Mouse (Mus musculus): ENCODE data around the gene Hist1h3h. TPM values are rescaled to one million over a fixed set of nuclear protein-coding genes. Genes with fewer than 3 reads are reported as not detected.
A peak's percentile ranks its signal among the peaks of the same experiment; 100 is the strongest.
"Not testable (repeated sequence)": the region's sequence is repeated elsewhere in the genome, so short reads cannot be mapped to it uniquely, and the experiment has no call there.

The Hist1h3h gene
- polyA plus RNA-seq, 1 experiment from 2014 or later, result 4.4 TPM

DNA sequence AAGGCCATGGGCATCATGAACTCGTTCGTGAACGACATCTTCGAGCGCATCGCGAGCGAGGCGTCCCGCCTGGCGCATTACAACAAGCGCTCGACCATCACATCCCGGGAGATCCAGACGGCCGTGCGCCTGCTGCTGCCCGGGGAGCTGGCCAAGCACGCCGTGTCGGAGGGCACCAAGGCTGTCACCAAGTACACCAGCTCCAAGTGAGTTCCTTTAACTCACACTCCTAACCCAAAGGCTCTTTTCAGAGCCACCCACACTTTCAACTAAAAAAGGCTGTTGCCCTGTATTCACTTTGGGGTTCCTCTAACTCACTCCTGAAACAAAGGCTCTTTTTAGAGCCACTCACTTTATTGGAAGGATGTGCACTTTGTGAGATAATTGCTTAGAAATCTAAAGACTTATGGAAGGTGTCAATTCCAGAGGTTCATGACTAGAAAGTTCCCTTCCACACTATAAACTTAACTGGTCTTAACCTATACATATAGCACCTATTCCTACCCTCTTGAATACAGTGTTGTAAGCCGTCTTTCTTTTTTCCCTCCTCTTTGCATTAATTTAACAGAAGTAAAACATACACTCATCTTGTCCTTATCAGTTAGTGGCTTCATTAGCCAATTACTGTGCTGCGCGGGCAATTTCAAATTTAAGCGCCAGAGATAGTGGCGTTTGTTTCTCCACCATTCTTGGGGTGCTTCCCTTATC is 37.0 kb downstream of the Hist1h3h start:
- H3K27me3 ChIP-seq (ENCODE audit: control insufficient read depth, insufficient read depth, low read length); H3K36me3 ChIP-seq (ENCODE audit: control insufficient read depth, insufficient read depth, low read length); H3K9me3 ChIP-seq (replicated peaks; ENCODE audit: control insufficient read depth, low read length): not testable (repeated sequence)
- H3K9ac ChIP-seq (ENCODE audit: low read depth, low read length), result peak overlapping the region; percentile 76
- under 1% methylated on average over 21 of the region's 26 CpGs for WGBS (ENCODE audit: insufficient replicate concordance)
- ATAC-seq (replicated peaks; ENCODE audit: insufficient number of reproducible peaks, low FRiP score, low TSS enrichment), result peak; percentile 4; the same call in 1 of the 2 replicates
- peaks cover 12% of the 10 kb centered on the region for H3K4me1 ChIP-seq (ENCODE audit: control insufficient read depth, insufficient read depth, low read length)
- H3K27ac ChIP-seq (ENCODE audit: low read depth, low read length), result peak overlapping the region; percentile 90
- peak overlapping the region; percentile 71 for H3K4me2 ChIP-seq
- peak overlapping the region; percentile 49 for H3K4me3 ChIP-seq (ENCODE audit: low read depth, low read length)

DNA sequence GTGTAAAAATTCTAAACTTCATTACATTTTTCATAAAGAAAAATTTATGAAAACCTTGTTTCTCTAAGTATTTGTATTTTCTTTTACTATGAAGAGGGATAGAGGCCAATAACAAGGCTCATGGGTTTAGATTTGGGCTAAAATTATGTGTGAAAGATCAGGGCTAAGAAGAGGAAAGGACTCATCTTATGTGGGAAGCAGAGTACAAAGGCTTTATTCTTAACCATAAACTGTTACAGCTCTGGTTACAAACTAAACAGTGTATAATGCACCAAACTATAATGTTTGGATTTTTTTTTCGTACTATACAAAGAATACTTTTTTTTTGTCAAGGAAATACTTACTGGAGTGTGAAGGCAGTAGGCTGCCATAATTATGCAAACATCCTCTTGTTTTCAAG is 38.2 kb downstream of the Hist1h3h start:
- no peaks in the 10 kb centered on the region for H3K27me3 ChIP-seq (ENCODE audit: control insufficient read depth, insufficient read depth, low read length)
- H3K27ac ChIP-seq (ENCODE audit: low read depth, low read length), result peak overlapping the region; percentile 29; the same call in 1 of the 2 replicates
- no peak for ATAC-seq (replicated peaks; ENCODE audit: insufficient number of reproducible peaks, low FRiP score, low TSS enrichment)
- H3K4me2 ChIP-seq, result peak overlapping the region; percentile 52
- H3K4me3 ChIP-seq (ENCODE audit: low read depth, low read length), result no peak overlapping the region
- H3K4me1 ChIP-seq (ENCODE audit: control insufficient read depth, insufficient read depth, low read length), result peaks cover 10% of the 10 kb centered on the region
- WGBS (ENCODE audit: insufficient replicate concordance), result 74% methylated on average over 1 of the region's 1 CpGs
- H3K36me3 ChIP-seq (ENCODE audit: control insufficient read depth, insufficient read depth, low read length), result no peaks in the 10 kb centered on the region
- no peak overlapping the region for H3K9ac ChIP-seq (ENCODE audit: low read depth, low read length)
- no peaks in the 10 kb centered on the region for H3K9me3 ChIP-seq (replicated peaks; ENCODE audit: control insufficient read depth, low read length)

Small RNAs within 50 kb of the gene (microRNA-seq; reads per million reads assigned to microRNA genes)
- gene Gm44357 (ENCODE audit: borderline number of aligned reads) (not detected), gene Gm44367 (ENCODE audit: borderline number of aligned reads) (not detected), gene Gm44454 (ENCODE audit: borderline number of aligned reads) (1.3 reads per million, percentile 17 among the genes with 10 or more reads in this experiment)

Other genes with a start within 250 kb of the Hist1h3h start
- gene Nkapl, start 249.2 kb upstream of the Hist1h3h start, polyA plus RNA-seq (2014; fragmentation: Nextera tagmentation; extraction: Ambion mirVana), result 2.0 and 2.6 TPM in 2 replicates
- gene Zkscan4, start 238.8 kb upstream of the Hist1h3h start, polyA plus RNA-seq (2014; fragmentation: Nextera tagmentation; extraction: Ambion mirVana), result 1.2 and 1.8 TPM in 2 replicates
- not detected in 2 replicates for gene Gm10065, start 238.2 kb upstream of the Hist1h3h start, polyA plus RNA-seq (2014; fragmentation: Nextera tagmentation; extraction: Ambion mirVana)
- 0.14 and 0.46 TPM in 2 replicates for gene AK157302, start 222.4 kb upstream of the Hist1h3h start, polyA plus RNA-seq (2014; fragmentation: Nextera tagmentation; extraction: Ambion mirVana)
- 7.4 and 8.5 TPM in 2 replicates for gene Gm11273, start 216.2 kb upstream of the Hist1h3h start, polyA plus RNA-seq (2014; fragmentation: Nextera tagmentation; extraction: Ambion mirVana)
- gene Zkscan8, start 186.5 kb upstream of the Hist1h3h start, polyA plus RNA-seq (2014; fragmentation: Nextera tagmentation; extraction: Ambion mirVana), result 6.4 and 6.5 TPM in 2 replicates
- gene Olfr1366, start 174.9 kb upstream of the Hist1h3h start, polyA plus RNA-seq (2014; fragmentation: Nextera tagmentation; extraction: Ambion mirVana), result 0.14 and 0.15 TPM in 2 replicates
- gene Olfr1535, start 157.8 kb upstream of the Hist1h3h start, polyA plus RNA-seq (2014; fragmentation: Nextera tagmentation; extraction: Ambion mirVana), result not detected in 2 replicates
- gene Olfr1364, start 135.9 kb upstream of the Hist1h3h start, polyA plus RNA-seq (2014; fragmentation: Nextera tagmentation; extraction: Ambion mirVana), result not detected in 2 replicates
- not detected in 2 replicates for gene Olfr1362, start 103.6 kb upstream of the Hist1h3h start, polyA plus RNA-seq (2014; fragmentation: Nextera tagmentation; extraction: Ambion mirVana)
- not detected in 2 replicates for gene Olfr11, start 75.1 kb upstream of the Hist1h3h start, polyA plus RNA-seq (2014; fragmentation: Nextera tagmentation; extraction: Ambion mirVana)
- not detected in 2 replicates for gene Olfr1361, start 54.3 kb upstream of the Hist1h3h start, polyA plus RNA-seq (2014; fragmentation: Nextera tagmentation; extraction: Ambion mirVana)
- gene Olfr1360, start 40.3 kb upstream of the Hist1h3h start, polyA plus RNA-seq (2014; fragmentation: Nextera tagmentation; extraction: Ambion mirVana), result not detected in 2 replicates
- gene Olfr1359, start 19.5 kb upstream of the Hist1h3h start, polyA plus RNA-seq (2014; fragmentation: Nextera tagmentation; extraction: Ambion mirVana), result not detected in 2 replicates
- not detected in 2 replicates for gene Hist1h2bl, start 1.5 kb upstream of the Hist1h3h start, polyA plus RNA-seq (2014; fragmentation: Nextera tagmentation; extraction: Ambion mirVana)
- gene Hist1h2ai, start 1.2 kb upstream of the Hist1h3h start, polyA plus RNA-seq (2014; fragmentation: Nextera tagmentation; extraction: Ambion mirVana), result 6.5 and 8.4 TPM in 2 replicates
- 1.4 and 1.6 TPM in 2 replicates for gene Hist1h2bm, start 4.4 kb downstream of the Hist1h3h start, polyA plus RNA-seq (2014; fragmentation: Nextera tagmentation; extraction: Ambion mirVana)
- 0.79 and 1.1 TPM in 2 replicates for gene Hist1h4j, start 17.4 kb downstream of the Hist1h3h start, polyA plus RNA-seq (2014; fragmentation: Nextera tagmentation; extraction: Ambion mirVana)
- gene Hist1h4k, start 32.8 kb downstream of the Hist1h3h start, polyA plus RNA-seq (2014; fragmentation: Nextera tagmentation; extraction: Ambion mirVana), result 3.0 TPM in 1 of 2 replicates, not detected in the other
- gene Hist1h2ak, start 36.2 kb downstream of the Hist1h3h start, polyA plus RNA-seq (2014; fragmentation: Nextera tagmentation; extraction: Ambion mirVana), result 3.1 and 4.2 TPM in 2 replicates
- 1.6 and 2.0 TPM in 2 replicates for gene Hist1h2bn, start 36.5 kb downstream of the Hist1h3h start, polyA plus RNA-seq (2014; fragmentation: Nextera tagmentation; extraction: Ambion mirVana)
- gene Hist1h1b, start 63.0 kb downstream of the Hist1h3h start, polyA plus RNA-seq (2014; fragmentation: Nextera tagmentation; extraction: Ambion mirVana), result 5.9 and 10.8 TPM in 2 replicates
- 107 and 123 TPM in 2 replicates for gene Hist1h3i, start 65.7 kb downstream of the Hist1h3h start, polyA plus RNA-seq (2014; fragmentation: Nextera tagmentation; extraction: Ambion mirVana)
- gene Hist1h2an, start 69.6 kb downstream of the Hist1h3h start, polyA plus RNA-seq (2014; fragmentation: Nextera tagmentation; extraction: Ambion mirVana), result 3.3 and 6.2 TPM in 2 replicates
- 1.5 TPM in 1 of 2 replicates, not detected in the other for gene Hist1h2bp, start 69.8 kb downstream of the Hist1h3h start, polyA plus RNA-seq (2014; fragmentation: Nextera tagmentation; extraction: Ambion mirVana)
- gene Hist1h2bq, start 92.5 kb downstream of the Hist1h3h start, polyA plus RNA-seq (2014; fragmentation: Nextera tagmentation; extraction: Ambion mirVana), result 9.4 and 11.6 TPM in 2 replicates
- gene Hist1h2ao, start 92.8 kb downstream of the Hist1h3h start, polyA plus RNA-seq (2014; fragmentation: Nextera tagmentation; extraction: Ambion mirVana), result not detected in 2 replicates
- gene Hist1h4m, start 94.1 kb downstream of the Hist1h3h start, polyA plus RNA-seq (2014; fragmentation: Nextera tagmentation; extraction: Ambion mirVana), result not detected in 2 replicates
- gene Hist1h4n, start 114.5 kb downstream of the Hist1h3h start, polyA plus RNA-seq (2014; fragmentation: Nextera tagmentation; extraction: Ambion mirVana), result 7.1 and 10.5 TPM in 2 replicates
- gene Hist1h2ap, start 115.8 kb downstream of the Hist1h3h start, polyA plus RNA-seq (2014; fragmentation: Nextera tagmentation; extraction: Ambion mirVana), result 2,147 and 2,559 TPM in 2 replicates
- gene Hist1h2br, start 116.1 kb downstream of the Hist1h3h start, polyA plus RNA-seq (2014; fragmentation: Nextera tagmentation; extraction: Ambion mirVana), result 10.3 and 12.3 TPM in 2 replicates
- gene Zfp184, start 227.4 kb downstream of the Hist1h3h start, polyA plus RNA-seq (2014; fragmentation: Nextera tagmentation; extraction: Ambion mirVana), result 6.7 and 7.6 TPM in 2 replicates